Mouse (Mus musculus): ENCODE data around the gene Clec4n. TPM values are rescaled to one million over a fixed set of nuclear protein-coding genes. Genes with fewer than 3 reads are reported as not detected.

Gene Clec4n
- polyA plus RNA-seq, 1 experiment from 2014 or later, result 1.5 TPM

Other genes starting within 250 kb of the Clec4n start
- gene Clec4a4, start 239.5 kb upstream of the Clec4n start, polyA plus RNA-seq (2015; fragmentation: Nextera tagmentation; extraction: Ambion mirVana), result 0.61 TPM in 1 of 2 replicates, not detected in the other
- not detected in 2 replicates for gene Clec4b1, start 179.9 kb upstream of the Clec4n start, polyA plus RNA-seq (2015; fragmentation: Nextera tagmentation; extraction: Ambion mirVana)
- 2.4 and 4.5 TPM in 2 replicates for gene Clec4a2, start 123.4 kb upstream of the Clec4n start, polyA plus RNA-seq (2015; fragmentation: Nextera tagmentation; extraction: Ambion mirVana)
- not detected in 2 replicates for gene Clec4b2, start 57.0 kb upstream of the Clec4n start, polyA plus RNA-seq (2015; fragmentation: Nextera tagmentation; extraction: Ambion mirVana)
- gene Clec4d, start 32.3 kb downstream of the Clec4n start, polyA plus RNA-seq (2015; fragmentation: Nextera tagmentation; extraction: Ambion mirVana), result not detected in 2 replicates
- gene Clec4e, start 60.0 kb downstream of the Clec4n start, polyA plus RNA-seq (2015; fragmentation: Nextera tagmentation; extraction: Ambion mirVana), result 0.25 TPM in 1 of 2 replicates, not detected in the other
- gene Vmn2r19, start 78.5 kb downstream of the Clec4n start, polyA plus RNA-seq (2015; fragmentation: Nextera tagmentation; extraction: Ambion mirVana), result not detected in 2 replicates
- gene Vmn2r20, start 188.3 kb downstream of the Clec4n start, polyA plus RNA-seq (2015; fragmentation: Nextera tagmentation; extraction: Ambion mirVana), result not detected in 2 replicates